Mouse (Mus musculus): Measurements from ENCODE around the gene Hectd1. TPM values are rescaled to one million over a fixed set of nuclear protein-coding genes. Genes with fewer than 3 reads are reported as not detected.

Hectd1 gene
- total and polyA plus RNA-seq, 2 experiments from 2014 or later = 27.6 to 93.6 TPM

DNA sequence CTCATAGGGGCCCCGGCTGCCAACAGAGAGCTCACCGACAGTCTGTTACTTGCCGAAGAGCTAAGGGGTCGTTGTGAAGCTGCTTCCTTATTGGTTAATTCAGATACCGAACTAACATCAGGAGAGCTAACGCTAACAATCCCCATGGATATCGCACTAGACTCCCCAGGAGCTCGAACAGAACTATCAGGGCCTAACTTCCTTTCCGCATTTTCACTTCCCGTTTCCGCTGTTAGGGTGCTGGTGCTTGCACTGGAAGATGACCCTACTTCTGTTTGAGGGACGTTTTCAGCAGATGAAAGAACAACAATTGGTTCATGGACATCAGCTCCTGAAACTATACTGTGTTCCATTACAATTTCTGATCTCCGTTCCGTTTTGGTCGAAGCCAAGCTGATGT lies 60.6 kb downstream of the Hectd1 start:
- Histone ChIP-seq H3K36me3 (ENCODE audit: insufficient read depth) (peaks cover 45% of the 10 kb centered on the region), H3K9me3 (ENCODE audit: low read length) (no peaks in the 10 kb centered on the region), H3K4me2 (ENCODE audit: low read depth) (no peak overlapping the region), H3K27me3 (ENCODE audit: insufficient read depth, low read length) (no peaks in the 10 kb centered on the region), H3K4me3 (ENCODE audit: low read depth, low read length) (no peak overlapping the region), H3K4me1 (ENCODE audit: insufficient read depth) (no peaks in the 10 kb centered on the region), H3K9ac (no peak overlapping the region), H3K27ac (ENCODE audit: low read depth, low read length) (no peak overlapping the region)
- no peak for DNase-seq
- TF ChIP-seq CTCF (IDR thresholded peaks at IDR 0.05; ENCODE audit: low read depth) = no peak
- 93% methylated on average over 15 of the region's 15 CpGs for WGBS
- no peak for ATAC-seq

GRCm38 (mm10) chr12:51767454-51767853 lies 61.9 kb downstream of the Hectd1 start:
- peaks cover 50% of the 10 kb centered on the region for H3K36me3 ChIP-seq (ENCODE audit: insufficient read depth)
- 94% methylated on average over 4 of the region's 4 CpGs for WGBS
- DNase-seq = no peak

GRCm38 (mm10) chr12:51759374-51759773 lies 70.0 kb downstream of the Hectd1 start:
- H3K36me3 ChIP-seq (ENCODE audit: insufficient read depth) = peaks cover 61% of the 10 kb centered on the region
- no peak for TF ChIP-seq CTCF (IDR thresholded peaks at IDR 0.05; ENCODE audit: low read depth)

More at GRCm38 (mm10) chr12:51767454-51767853, 61.9 kb downstream of the Hectd1 start:
- no peak for TF ChIP-seq CTCF (IDR thresholded peaks at IDR 0.05; ENCODE audit: low read depth)
- Histone ChIP-seq H3K27ac (ENCODE audit: low read depth, low read length) (no peak overlapping the region), H3K4me3 (ENCODE audit: low read depth, low read length) (no peak overlapping the region), H3K27me3 (ENCODE audit: insufficient read depth, low read length) (no peaks in the 10 kb centered on the region), H3K4me2 (ENCODE audit: low read depth) (no peak overlapping the region), H3K9me3 (ENCODE audit: low read length) (no peaks in the 10 kb centered on the region), H3K9ac (no peak overlapping the region), H3K4me1 (ENCODE audit: insufficient read depth) (no peaks in the 10 kb centered on the region)
- no peak for ATAC-seq

DNA sequence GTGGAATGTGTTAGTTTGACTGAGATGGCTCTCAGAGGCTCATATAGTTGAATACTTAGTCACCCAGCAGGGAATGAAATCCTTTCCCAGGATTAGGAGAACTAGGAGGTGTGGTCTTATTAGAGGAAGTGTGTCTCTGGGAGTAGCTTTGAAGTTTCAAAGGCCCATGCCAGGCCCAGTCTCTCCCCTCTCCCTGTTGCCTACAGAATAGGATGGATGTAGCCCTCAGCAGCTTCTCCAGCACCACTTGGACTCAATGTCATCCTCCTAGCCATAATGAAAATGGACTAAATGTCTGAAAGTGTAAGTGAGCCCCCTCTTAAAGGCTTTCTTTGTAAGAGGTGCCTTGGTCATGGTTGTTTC lies 72.8 kb downstream of the Hectd1 start:
- H3K27ac ChIP-seq (ENCODE audit: low read depth, low read length) = no peak overlapping the region
- H3K4me2 ChIP-seq (ENCODE audit: low read depth) = no peak overlapping the region
- no peak for TF ChIP-seq CTCF (IDR thresholded peaks at IDR 0.05; ENCODE audit: low read depth)
- H3K9ac ChIP-seq = no peak overlapping the region
- H3K9me3 ChIP-seq (ENCODE audit: low read length) = no peaks in the 10 kb centered on the region
- DNase-seq (no peak), ATAC-seq (no peak)
- H3K27me3 ChIP-seq (ENCODE audit: insufficient read depth, low read length) = no peaks in the 10 kb centered on the region
- no peaks in the 10 kb centered on the region for H3K4me1 ChIP-seq (ENCODE audit: insufficient read depth)
- H3K36me3 ChIP-seq (ENCODE audit: insufficient read depth) = peaks cover 60% of the 10 kb centered on the region
- H3K4me3 ChIP-seq (ENCODE audit: low read depth, low read length) = no peak overlapping the region

More at GRCm38 (mm10) chr12:51759374-51759773, 70.0 kb downstream of the Hectd1 start:
- Histone ChIP-seq H3K4me1 (ENCODE audit: insufficient read depth) (no peaks in the 10 kb centered on the region), H3K9me3 (ENCODE audit: low read length) (no peaks in the 10 kb centered on the region), H3K27me3 (ENCODE audit: insufficient read depth, low read length) (no peaks in the 10 kb centered on the region), H3K27ac (ENCODE audit: low read depth, low read length) (no peak overlapping the region), H3K4me3 (ENCODE audit: low read depth, low read length) (no peak overlapping the region), H3K9ac (no peak overlapping the region), H3K4me2 (ENCODE audit: low read depth) (no peak overlapping the region)
- no peak for DNase-seq
- no peak for ATAC-seq
- WGBS = 94% methylated on average over 3 of the region's 3 CpGs

GRCm38 (mm10) chr12:51755938-51756598 lies 73.3 kb downstream of the Hectd1 start:
- no peak overlapping the region for H3K4me3 ChIP-seq (ENCODE audit: low read depth, low read length)
- no peaks in the 10 kb centered on the region for H3K27me3 ChIP-seq (ENCODE audit: insufficient read depth, low read length)
- no peaks in the 10 kb centered on the region for H3K9me3 ChIP-seq (ENCODE audit: low read length)
- no peak overlapping the region for H3K9ac ChIP-seq
- no peak overlapping the region for H3K27ac ChIP-seq (ENCODE audit: low read depth, low read length)
- H3K4me1 ChIP-seq (ENCODE audit: insufficient read depth) = no peaks in the 10 kb centered on the region
- no peak for DNase-seq
- no peak for TF ChIP-seq CTCF (IDR thresholded peaks at IDR 0.05; ENCODE audit: low read depth)
- no peak overlapping the region for H3K4me2 ChIP-seq (ENCODE audit: low read depth)
- H3K36me3 ChIP-seq (ENCODE audit: insufficient read depth) = peaks cover 63% of the 10 kb centered on the region
- no peak for ATAC-seq
- 94% methylated on average over 12 of the region's 12 CpGs for WGBS

DNA sequence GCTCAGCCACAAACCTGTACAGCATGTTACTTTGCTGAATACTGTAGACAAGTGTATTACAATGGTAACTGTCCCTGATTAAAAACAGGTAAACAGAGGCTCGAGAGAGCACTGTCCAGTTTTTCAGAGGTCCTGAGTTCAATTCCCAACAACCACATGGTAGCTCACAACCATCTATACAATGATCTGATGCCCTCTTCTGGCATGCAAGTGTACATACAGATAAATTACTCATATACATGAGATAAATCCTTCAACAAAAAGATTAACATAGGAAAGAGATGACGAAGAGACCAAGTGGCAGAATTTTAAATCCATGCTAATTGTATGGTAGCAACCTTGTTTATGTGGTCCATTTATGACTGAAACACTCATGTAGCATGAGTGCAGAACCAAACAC lies 82.0 kb downstream of the Hectd1 start:
- WGBS = 83% methylated on average over 2 of the region's 2 CpGs

GRCm38 (mm10) chr12:51744957-51745356 lies 84.4 kb downstream of the Hectd1 start:
- ATAC-seq = no peak
- Histone ChIP-seq H3K27ac (ENCODE audit: low read depth, low read length) (no peak overlapping the region), H3K27me3 (ENCODE audit: insufficient read depth, low read length) (no peaks in the 10 kb centered on the region), H3K9ac (no peak overlapping the region), H3K4me2 (ENCODE audit: low read depth) (no peak overlapping the region), H3K4me1 (ENCODE audit: insufficient read depth) (no peaks in the 10 kb centered on the region), H3K9me3 (ENCODE audit: low read length) (no peaks in the 10 kb centered on the region), H3K36me3 (ENCODE audit: insufficient read depth) (peaks cover 55% of the 10 kb centered on the region), H3K4me3 (ENCODE audit: low read depth, low read length) (no peak overlapping the region)
- no peak for TF ChIP-seq CTCF (IDR thresholded peaks at IDR 0.05; ENCODE audit: low read depth)
- DNase-seq = no peak
- 63% methylated on average over 6 of the region's 6 CpGs for WGBS

More for the DNA sequence above, 82.0 kb downstream of the Hectd1 start:
- H3K4me1 ChIP-seq (ENCODE audit: insufficient read depth) = no peaks in the 10 kb centered on the region
- peaks cover 75% of the 10 kb centered on the region for H3K36me3 ChIP-seq (ENCODE audit: insufficient read depth)
- ATAC-seq (no peak), DNase-seq (no peak)
- no peak; the same call in 1 of the 2 replicates for TF ChIP-seq CTCF (IDR thresholded peaks at IDR 0.05; ENCODE audit: low read depth)
- no peak overlapping the region for H3K9ac ChIP-seq
- no peaks in the 10 kb centered on the region for H3K27me3 ChIP-seq (ENCODE audit: insufficient read depth, low read length)
- no peak overlapping the region for H3K4me3 ChIP-seq (ENCODE audit: low read depth, low read length)
- H3K27ac ChIP-seq (ENCODE audit: low read depth, low read length) = no peak overlapping the region
- H3K4me2 ChIP-seq (ENCODE audit: low read depth) = no peak overlapping the region
- no peaks in the 10 kb centered on the region for H3K9me3 ChIP-seq (ENCODE audit: low read length)

All from forebrain, postnatal 0 days (tissue).